Mouse (Mus musculus) B cell, adult 2 months (primary cell): ENCODE measurements around the gene Dhcr24.
A peak's percentile ranks its signal among the peaks of the same experiment; 100 is the strongest.

Experiments used
- DNase-seq, 2 experiments: peaks; one replicate each; pipeline ENCODE4 v3.0.0; 2022

Gene Dhcr24

DNA sequence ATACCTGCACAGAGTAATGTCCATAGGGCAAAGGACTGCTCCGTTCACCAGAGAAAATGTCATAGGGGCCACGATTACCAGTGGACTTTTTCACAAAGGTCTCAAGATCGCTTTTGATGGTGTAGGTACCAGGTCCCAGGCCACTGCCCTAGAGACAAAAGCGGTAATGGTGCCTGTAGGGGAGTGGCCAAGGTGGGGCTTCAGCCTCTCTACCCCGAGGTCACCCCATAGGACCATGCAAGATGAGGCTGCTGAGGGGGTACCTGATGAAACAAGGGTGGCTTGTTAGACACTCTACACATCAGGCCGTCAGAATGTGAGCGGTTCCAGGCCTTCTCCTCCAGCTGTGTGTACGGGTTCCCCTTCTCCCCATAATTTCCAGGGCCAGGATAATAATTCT is 52.3 kb downstream of the Dhcr24 start:
- no peak for DNase-seq

DNA sequence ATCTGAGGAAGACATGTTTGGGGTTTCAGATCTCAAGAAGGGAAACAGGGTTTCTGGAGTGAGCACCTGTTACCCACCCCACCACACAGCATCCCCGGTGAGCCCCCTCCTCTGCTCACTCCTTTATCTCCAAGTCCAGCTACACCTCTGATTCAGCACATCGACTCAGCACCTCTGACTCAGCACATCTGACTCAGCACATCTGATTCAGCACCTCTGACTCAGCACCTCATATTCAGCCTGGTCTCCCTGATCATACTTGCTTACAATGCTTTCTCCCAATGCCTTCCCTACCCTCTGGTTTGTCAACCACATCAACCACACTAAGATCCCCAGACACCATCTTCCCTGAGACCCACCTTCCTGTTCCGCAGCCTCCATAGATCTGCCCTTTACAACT is 52.7 kb downstream of the Dhcr24 start:
- DNase-seq: no peak

DNA sequence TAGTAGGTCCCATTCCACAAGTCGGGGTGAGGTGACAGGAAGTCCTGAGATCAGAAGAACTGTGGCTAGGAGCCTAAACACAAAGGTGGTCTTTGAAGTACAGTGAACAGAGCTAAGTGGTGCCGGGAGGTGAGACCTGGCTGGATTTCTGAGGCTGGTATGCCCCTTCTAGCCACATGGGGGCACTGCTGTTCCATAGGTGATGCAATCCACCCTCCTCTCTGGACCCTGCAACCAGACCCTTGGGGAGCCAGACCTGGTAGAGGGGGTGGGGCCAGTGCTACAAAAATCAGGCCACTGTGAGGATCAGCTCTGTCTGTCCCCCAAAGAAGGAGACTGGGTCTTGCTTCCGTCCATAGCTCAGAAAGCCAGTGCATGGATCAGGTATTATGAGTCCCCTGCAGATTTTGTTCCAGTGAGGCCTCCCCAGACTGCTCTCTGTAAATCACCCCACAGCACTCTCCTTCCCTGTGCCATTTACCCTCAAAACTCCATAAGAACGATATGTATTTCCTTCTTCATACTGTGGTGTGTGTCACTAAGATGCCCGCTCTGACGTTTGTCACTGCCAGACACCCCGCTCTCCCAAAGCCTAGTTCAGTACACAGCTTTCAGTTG is 53.5 kb downstream of the Dhcr24 start:
- peak; percentile 63 to 67 for DNase-seq

DNA sequence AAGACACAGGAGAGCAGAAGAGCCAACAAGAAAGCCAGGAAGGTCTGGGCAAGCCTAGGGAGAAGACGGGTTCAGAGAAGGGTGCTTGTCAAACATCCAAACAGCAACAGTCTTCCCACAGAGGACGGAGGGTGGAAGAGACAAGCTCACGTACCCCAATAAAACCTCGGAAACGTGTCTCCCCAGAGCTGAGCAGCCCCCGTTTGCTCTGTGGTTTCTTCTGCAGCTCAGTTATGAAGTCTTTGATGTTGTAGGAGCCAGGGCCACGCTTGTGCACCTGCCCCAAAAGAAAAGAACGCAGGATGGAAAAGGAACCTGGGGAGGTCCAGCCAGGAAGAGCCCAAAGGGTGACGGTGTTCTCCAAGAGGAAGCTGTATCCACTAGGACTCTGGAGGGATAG is 54.0 kb downstream of the Dhcr24 start:
- no peak for DNase-seq

DNA sequence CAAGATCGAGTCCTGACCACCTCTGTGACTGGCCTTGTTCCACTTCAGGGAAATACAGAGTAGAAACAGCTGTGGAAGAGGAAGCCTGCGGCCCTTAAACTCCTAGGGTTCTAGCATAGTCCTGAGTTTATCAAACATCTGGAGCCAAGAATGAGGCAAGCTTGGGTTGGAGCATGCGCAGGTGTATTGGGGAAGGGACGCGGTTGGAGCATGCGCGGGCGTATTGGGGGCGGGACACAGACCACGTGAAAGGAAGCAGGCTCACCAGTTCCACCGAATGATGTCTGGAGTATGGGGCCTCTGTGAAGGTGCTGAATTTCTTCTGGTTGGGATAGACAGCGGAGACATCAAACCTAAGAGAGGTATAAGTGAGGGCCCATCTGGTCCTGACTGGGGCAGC is 54.8 kb downstream of the Dhcr24 start:
- DNase-seq: no peak

DNA sequence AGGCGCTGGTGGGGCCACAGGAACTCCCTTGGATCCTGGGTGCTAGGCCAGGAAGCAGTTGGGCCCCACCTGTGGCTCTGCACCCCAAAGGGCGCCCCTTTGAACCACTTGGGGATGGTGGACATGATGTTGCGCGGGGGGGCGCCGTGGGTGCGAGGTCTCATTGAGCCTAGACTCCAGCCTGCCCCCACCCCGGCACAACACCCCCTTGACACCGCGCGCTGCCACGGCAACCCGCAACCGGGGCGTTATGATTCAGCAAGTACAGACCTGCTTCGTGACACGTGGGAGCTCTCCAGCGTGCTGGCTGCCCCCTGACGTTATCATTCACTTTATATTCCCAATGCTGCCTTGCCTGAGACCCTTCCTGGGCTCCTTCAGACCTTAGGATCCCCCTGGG is 56.2 kb downstream of the Dhcr24 start, which contains the start of gene Lexm:
Gene Lexm, minus strand, starts transcription at position 186 of the 400 bp plus-strand sequence.
- DNase-seq: no peak

DNA sequence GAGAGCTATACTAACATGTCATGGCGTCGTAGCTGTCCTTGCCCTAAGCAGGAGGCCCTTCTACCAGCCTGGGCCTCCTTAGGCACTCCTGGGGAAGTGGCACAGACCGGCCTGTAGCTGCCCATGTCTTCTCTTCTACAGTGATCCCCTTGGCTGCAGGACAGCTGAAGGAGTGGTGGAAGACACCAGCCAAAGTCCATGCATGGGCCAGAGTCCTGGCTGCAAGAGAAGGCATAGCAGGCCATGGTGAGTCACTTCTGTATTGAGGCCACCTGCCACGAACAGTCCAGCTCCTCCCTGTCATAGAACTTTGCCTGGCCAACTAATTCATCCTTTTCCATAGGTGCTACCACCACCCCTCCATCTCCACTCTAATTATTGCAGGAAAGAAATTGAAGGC is 58.1 kb downstream of the Dhcr24 start:
- DNase-seq: no peak

DNA sequence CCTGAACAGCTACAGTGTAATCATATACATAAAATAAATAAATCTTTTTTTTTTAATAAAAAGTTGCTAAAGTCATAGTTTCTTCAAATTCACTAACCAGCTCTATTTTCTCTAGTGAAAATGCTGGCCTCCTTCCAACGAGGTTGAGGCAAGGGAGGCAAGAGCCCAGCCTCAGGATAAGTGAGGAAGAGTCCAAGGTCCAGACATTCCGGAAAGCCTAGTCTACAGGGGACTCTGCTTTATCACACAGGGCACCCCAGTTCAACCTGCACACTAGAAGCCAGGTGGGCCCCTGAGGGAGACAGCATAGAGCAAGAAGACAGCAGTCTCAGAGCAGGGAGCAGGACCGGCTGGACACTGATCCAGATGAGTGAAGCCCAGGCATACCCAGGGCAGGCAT is 60.6 kb downstream of the Dhcr24 start:
- no peak for DNase-seq

DNA sequence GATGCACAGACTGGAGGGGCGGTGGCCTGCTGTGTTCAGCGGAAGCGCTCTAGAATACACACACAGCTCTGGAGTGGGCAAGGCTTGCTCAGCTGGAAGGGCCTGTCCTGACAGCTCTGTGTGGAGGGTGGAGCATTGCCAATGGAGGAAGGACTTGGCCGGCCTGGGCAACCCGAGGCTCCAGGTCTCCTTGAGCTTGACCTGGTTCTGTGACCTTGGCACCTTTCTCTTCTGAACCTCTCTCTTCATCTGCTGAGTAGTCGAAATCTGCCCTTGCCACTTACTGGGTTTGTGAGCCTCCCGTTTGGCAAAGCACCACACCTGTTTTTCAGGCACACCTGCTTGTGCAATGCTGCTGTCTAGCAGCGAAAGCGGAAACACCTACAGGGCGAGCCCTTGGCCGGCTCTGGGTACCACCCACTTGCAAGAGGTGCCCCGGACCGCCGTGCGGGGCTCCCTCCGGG is 61.2 kb downstream of the Dhcr24 start, which contains the start of gene Ttc22:
Gene Ttc22, plus strand, starts transcription at position 403 of the 464 bp plus-strand sequence.
- no peak for DNase-seq

DNA sequence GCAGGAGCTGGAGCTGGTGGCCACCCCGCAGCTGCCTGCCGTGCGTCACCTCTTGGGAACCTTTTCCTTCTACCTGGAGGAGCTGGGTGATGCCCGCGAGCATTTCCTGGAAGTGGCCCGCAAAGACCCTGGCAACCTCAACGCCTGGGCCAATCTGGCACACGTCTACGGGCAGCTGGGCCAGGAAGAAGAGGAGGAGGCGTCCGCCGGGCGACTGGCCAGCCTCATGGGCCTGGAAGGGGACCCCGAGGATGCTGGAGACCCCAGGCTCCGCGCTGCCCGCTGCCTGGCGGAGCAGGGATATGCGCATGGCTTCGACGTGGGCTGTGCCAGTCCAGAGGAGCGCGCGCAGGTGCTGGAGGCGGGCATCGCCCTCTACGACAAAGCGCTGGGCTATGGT is 61.9 kb downstream of the Dhcr24 start:
- DNase-seq: no peak

DNA sequence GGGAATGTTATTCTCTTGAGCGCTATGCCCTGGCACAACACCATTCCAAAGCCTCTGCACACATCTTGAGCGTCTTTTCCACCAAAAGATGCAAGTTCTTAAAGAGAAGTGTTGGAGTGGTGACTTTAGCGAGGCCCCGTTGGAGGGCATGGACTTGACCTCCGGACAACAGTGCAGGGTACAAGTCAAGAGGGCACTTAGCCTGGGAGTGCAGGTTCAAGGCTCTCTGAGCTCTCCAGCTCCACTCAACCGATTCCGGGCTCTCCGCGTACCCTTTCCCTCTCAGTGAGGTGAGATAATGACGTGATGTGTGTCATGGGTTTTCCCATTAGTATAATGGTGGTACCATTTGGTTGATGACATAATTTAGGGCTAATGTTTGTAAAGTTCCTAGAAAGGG is 63.4 kb downstream of the Dhcr24 start:
- DNase-seq: no peak

DNA sequence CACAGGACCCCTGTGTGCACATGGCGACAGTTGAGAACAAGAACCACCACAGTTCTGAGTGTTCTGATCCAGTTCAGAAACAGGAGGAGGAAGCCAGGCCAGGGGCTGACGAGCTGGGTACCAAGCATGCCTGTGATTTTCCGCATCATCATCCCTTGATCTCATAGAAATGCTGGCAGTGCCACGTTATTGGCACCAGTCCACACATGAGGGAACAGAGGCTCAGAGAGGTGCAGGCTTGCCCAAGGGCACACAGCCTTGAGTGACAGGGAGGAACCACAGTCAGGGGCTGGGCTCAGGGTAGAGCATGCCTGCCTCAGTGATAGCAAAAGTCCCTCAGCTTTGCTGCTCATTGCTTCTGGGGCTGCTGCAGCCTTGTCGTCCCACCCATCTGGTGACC is 67.0 kb downstream of the Dhcr24 start:
- no peak for DNase-seq

DNA sequence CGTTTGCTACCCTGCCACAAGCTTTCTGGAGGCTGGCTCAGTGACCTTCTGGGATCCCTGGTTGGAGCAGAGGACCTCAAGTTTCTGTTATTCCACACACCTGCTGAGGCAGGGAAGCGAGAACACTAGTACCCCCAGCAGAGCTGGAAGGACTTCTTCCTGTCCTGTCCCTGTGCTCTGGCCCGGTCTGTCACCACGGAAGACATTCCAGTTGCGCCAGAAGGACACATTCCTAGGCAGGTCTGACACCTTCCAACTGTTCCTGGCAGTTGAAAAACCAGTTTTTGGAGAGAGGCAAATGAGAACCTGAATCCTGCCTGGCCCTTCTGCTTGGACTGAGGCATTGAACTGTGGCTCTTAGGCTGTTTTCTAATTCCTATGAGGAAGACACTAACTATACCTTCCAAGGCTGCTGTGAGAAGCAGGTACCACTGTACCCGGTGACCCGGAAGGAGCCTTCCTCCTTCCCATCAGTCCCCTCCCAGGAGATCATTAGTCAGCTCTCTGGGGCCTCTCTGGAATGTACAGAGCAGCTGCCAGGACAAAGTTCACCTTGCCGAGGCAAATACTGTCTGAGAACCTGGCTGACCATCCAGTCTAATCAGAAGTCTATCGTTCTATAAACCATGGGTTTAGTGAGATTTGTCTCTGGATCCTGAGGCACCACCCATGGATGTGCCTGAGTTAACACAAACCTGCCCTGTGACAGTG is 68.0 kb downstream of the Dhcr24 start:
- no peak for DNase-seq

DNA sequence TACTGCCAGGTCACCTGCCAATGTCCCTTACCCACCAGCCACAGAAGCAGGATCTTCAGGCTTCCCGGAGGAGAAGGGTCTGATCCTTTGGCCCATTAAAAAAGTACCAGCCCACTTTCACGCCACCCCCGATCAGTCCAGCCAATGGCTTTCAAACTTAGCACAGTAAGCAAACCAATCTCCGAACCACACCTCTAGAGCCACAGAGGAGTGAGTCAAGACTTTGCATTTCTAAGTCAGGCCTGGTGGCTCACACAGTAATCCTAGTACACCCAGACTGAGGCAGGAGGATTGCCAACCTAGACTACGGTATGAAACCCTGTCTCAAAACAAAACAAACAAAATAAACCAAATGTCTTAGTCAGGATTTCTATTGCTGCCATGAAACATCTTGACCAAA is 68.5 kb downstream of the Dhcr24 start:
- DNase-seq: no peak

DNA sequence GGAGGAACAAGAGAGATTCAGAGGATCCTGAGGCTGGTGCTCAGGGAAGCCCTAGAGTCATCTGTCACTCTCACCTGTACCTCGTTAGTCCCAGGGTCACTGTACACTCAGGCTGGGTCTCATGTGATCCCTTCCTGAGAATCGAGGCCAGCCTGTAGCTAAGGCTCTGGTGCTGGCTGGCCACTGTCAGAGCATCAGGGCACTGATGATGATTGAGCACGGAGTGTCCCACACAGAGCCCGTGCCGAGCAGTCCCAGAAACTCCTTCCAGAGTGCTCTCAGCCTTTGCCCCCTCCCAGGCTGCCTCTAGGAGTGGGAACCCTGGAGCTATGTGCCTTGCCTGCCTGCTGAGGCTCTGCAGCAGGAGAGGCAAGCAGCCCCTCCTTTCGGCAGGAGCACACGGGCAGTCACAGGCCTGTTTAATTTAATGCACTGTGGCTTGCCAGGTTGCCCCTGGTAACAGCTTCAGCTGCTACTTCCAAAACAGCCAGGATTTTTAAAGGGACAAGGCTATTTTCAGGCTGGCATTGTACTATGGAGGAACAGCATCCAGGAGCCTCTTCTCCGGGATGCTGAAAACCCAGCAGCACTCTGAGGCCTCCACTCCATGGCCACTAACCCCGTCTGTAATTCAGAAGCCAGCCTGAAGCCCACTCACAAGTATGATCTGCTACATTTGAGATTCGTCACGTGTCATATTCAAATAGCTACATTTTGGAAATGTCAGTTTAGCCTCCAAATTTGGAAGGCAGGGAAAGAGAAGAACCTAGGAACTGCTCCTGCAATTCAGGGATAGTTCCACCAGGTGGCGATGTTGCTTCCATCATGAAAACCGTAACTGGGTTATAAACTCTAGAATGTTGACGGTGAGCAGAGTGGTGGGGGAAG is 69.7 kb downstream of the Dhcr24 start:
- peak; percentile 70 to 73 for DNase-seq

DNA sequence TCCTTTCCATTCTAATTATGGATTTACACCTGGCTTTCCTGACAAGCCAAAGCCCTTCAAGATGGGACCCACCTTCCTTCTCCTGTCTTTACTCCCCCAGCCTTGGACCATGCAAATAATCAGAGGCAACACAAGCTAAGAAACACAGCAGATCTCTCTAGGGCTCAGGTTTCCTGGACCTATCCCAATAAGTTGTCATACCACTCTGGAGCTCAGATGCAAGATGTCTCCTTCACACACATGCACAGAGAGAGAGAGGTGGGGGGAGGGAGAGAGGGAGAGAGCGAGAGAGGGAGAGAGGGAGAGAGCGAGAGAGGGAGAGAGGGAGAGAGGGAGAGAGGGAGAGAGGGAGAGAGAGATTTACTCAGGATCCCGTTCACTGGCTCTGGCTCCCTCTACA is 71.5 kb downstream of the Dhcr24 start:
- no peak for DNase-seq

DNA sequence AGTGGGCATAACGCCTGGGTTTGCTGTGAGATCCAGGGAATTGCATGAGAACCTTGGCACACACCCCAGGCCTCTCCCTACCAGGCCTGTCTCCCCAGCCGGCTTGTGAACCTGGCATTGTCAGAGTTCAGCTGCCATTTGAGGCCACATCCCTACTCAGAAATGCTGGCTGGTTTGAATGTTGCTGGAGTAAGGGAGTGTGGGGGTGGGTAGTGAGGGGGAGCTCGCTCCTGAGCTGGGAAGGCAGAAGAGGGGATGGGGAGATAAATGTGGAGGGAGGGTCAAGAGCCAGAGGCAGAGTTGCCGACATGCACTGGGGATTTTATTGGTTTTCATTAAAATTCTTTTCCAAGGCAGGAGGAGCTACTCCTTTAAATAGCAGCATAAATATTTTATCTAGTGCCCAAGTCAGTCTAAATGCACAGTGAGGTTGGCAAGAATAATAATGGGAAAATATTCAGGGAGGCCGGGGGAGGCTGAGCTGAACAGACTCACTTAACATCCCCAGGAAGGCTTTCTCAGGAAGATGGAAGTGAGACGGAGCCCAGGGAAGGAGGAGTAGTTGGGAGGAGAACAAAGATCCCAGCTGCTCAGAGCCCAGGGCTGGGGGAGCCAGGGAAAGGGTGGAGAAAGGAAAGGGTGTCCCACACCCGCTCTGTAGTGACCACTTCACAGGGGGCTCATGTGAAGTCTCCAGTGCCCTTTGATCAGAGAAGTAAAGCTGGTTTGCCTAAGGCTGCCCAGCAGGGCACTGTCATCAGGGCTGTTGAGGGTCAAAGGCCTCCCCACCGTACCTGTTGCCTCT is 72.6 kb downstream of the Dhcr24 start:
- no peak for DNase-seq

DNA sequence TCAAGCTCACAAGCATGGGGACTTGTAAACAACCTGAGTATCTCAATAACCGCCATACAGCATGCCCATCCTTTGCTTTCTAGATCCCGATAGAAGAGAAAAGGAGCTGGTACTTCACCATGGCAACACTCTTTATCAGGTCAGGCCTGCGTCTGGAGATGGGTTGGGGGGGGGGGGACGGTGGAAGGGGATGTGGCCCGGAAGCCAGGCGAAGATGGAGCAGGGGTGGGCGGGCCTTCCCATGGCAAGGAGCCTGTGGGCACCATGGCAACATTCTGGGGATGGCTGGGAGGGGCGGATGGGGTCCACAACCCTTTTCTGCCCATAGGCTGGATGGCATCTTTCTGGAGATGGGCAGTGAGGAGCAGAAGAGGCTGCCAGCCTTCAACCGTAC is 73.2 kb downstream of the Dhcr24 start:
- DNase-seq: no peak
